Mouse (Mus musculus): ENCODE measurements at regions not wholly inside any gene's neighbourhood (a gene's known extent, or its start where the extent isn't known, plus 50 kb on each side); places are given as distances from the start of the nearest gene placed in this dataset.
"Not testable (repeated sequence)": the region's sequence is repeated elsewhere in the genome, so short reads cannot be mapped to it uniquely, and the experiment has no call there.

DNA sequence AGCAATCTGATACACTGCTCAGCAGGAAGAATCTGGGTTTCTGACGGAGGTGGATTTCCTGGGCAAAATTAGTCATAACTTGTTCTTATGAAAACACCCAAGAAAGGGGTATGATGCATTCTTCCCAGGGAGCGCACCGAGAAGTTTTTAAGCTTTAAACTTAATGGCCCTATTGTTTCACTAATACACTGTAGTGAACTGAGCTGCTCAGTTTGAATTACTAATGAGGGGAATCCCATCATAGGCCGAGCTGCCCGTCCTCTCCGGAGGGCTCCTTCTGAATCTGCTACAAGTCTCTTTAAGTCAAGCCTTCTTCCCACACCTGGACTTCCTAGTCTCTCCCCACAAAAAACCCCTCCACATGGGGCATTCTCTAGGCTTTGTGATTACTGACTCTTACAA is 91.2 kb downstream of the 1700129C05Rik start:
- H3K9ac ChIP-seq (ENCODE audit: low read depth, low read length): no peak overlapping the region
- 12% methylated on average over 6 of the region's 6 CpGs for WGBS
- H3K4me1 ChIP-seq (ENCODE audit: control insufficient read depth, insufficient read depth, low read length): no peaks in the 10 kb centered on the region
- no peak overlapping the region for H3K4me3 ChIP-seq (ENCODE audit: low read depth, low read length)
- DNase-seq (ENCODE audit: low spot score): peak; percentile 45
- ATAC-seq (ENCODE audit: low read depth): 0 out of 2 replicates have a peak, but pooled peaks have one; percentile 15
- 0 out of 2 replicates have a peak, but pooled peaks cover 3% of the 10 kb centered on the region for H3K9me3 ChIP-seq (ENCODE audit: control insufficient read depth, low read length)
- H3K36me3 ChIP-seq (ENCODE audit: control insufficient read depth, insufficient read depth, low read length): no peaks in the 10 kb centered on the region
- H3K27me3 ChIP-seq (replicated peaks; ENCODE audit: control insufficient read depth, insufficient read depth, low read length): no peaks in the 10 kb centered on the region
- H3K27ac ChIP-seq (replicated peaks; ENCODE audit: low read depth, low read length): peak overlapping the region; percentile 28; the same call in 1 of the 2 replicates
- H3K4me2 ChIP-seq (ENCODE audit: low read depth, low read length): no peak overlapping the region

DNA sequence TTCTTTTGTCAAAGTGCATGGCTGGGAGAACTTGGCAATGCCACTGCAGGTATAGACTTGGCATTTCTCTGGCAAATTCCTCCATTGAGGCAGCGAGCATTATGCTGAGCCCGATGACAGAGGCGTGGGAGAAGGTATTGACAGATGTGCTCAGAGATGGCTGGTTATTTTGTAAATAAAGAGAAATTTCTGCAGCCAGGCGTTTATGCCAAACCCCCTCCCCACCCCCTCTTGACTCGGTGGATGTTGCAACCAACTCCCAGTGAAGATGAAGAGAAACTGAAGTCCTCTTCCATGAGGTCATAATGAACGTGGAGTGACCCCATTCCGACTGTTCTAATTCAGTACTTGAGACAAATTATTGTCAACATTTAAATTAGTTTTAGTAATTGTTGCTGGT is 97.0 kb downstream of the 1700129C05Rik start:
- H3K4me1 ChIP-seq (ENCODE audit: control insufficient read depth, insufficient read depth, low read length): 0 out of 2 replicates have a peak, but pooled peaks cover 5% of the 10 kb centered on the region
- 0 out of 2 replicates have a peak, but pooled peaks cover 3% of the 10 kb centered on the region for H3K9me3 ChIP-seq (ENCODE audit: control insufficient read depth, low read length)
- H3K36me3 ChIP-seq (ENCODE audit: control insufficient read depth, insufficient read depth, low read length): no peaks in the 10 kb centered on the region
- H3K4me2 ChIP-seq (ENCODE audit: low read depth, low read length): no peak overlapping the region
- ATAC-seq (ENCODE audit: low read depth): no peak
- WGBS: 75% methylated on average over 7 of the region's 7 CpGs
- no peak for DNase-seq (ENCODE audit: low spot score)
- H3K27ac ChIP-seq (replicated peaks; ENCODE audit: low read depth, low read length): no peak overlapping the region
- H3K27me3 ChIP-seq (replicated peaks; ENCODE audit: control insufficient read depth, insufficient read depth, low read length): no peaks in the 10 kb centered on the region
- no peak overlapping the region for H3K9ac ChIP-seq (ENCODE audit: low read depth, low read length)
- H3K4me3 ChIP-seq (ENCODE audit: low read depth, low read length): no peak overlapping the region

DNA sequence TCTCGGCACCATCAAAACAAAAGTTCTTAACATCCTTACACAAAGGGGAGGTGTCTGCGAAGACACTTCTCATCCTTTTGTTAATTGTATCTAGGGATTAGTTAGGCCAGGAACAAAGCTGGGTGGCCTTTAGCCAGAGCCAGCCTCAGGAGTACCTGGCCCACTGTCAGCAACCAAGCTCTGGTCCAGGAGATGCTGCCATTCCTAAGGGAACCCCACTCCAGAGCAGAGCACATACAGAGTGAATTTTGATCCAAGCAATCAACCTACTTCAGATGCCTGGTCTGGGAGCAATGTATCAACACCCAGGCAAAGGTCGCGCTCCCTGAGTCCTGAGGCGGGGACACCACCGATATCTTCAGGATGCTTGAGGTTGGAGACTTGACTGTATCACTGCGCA is 97.5 kb downstream of the 1700129C05Rik start:
- Histone ChIP-seq H3K27me3 (replicated peaks; ENCODE audit: control insufficient read depth, insufficient read depth, low read length) (no peaks in the 10 kb centered on the region), H3K9ac (ENCODE audit: low read depth, low read length) (no peak overlapping the region), H3K4me2 (ENCODE audit: low read depth, low read length) (no peak overlapping the region), H3K4me1 (ENCODE audit: control insufficient read depth, insufficient read depth, low read length) (0 out of 2 replicates have a peak, but pooled peaks cover 5% of the 10 kb centered on the region), H3K27ac (replicated peaks; ENCODE audit: low read depth, low read length) (no peak overlapping the region), H3K4me3 (ENCODE audit: low read depth, low read length) (no peak overlapping the region), H3K9me3 (ENCODE audit: control insufficient read depth, low read length) (0 out of 2 replicates have a peak, but pooled peaks cover 3% of the 10 kb centered on the region), H3K36me3 (ENCODE audit: control insufficient read depth, insufficient read depth, low read length) (no peaks in the 10 kb centered on the region)
- DNase-seq (ENCODE audit: low spot score) (no peak), ATAC-seq (ENCODE audit: low read depth) (no peak)
- 73% methylated on average over 7 of the region's 7 CpGs for WGBS

DNA sequence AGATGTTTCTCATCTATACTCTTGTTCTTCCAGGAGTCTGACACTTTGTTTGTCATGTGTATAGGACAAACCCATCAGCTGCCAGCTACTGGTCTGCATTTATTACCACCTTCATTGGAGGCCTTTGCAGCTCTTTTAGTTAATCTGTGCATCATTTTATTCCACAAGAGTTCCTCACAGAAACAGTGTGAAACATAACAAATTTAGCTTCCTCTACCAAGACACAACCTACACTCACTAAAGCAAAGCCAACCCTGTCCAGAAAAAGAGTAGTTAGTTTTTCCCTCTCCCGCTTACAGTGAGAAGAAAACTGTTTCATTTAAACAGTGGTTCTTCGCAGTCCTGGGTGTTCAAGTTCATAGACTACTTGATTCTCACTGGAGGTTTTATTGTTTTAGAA is 100.5 kb downstream of the 1700129C05Rik start:
- WGBS: 92% methylated on average over 2 of the region's 2 CpGs
- DNase-seq (ENCODE audit: low spot score) (no peak), ATAC-seq (ENCODE audit: low read depth) (no peak)
- Histone ChIP-seq H3K27me3 (replicated peaks; ENCODE audit: control insufficient read depth, insufficient read depth, low read length) (no peaks in the 10 kb centered on the region), H3K9ac (ENCODE audit: low read depth, low read length) (no peak overlapping the region), H3K36me3 (ENCODE audit: control insufficient read depth, insufficient read depth, low read length) (no peaks in the 10 kb centered on the region), H3K4me1 (ENCODE audit: control insufficient read depth, insufficient read depth, low read length) (0 out of 2 replicates have a peak, but pooled peaks cover 5% of the 10 kb centered on the region), H3K4me2 (ENCODE audit: low read depth, low read length) (no peak overlapping the region), H3K27ac (replicated peaks; ENCODE audit: low read depth, low read length) (no peak overlapping the region), H3K9me3 (ENCODE audit: control insufficient read depth, low read length) (no peaks in the 10 kb centered on the region), H3K4me3 (ENCODE audit: low read depth, low read length) (no peak overlapping the region)

DNA sequence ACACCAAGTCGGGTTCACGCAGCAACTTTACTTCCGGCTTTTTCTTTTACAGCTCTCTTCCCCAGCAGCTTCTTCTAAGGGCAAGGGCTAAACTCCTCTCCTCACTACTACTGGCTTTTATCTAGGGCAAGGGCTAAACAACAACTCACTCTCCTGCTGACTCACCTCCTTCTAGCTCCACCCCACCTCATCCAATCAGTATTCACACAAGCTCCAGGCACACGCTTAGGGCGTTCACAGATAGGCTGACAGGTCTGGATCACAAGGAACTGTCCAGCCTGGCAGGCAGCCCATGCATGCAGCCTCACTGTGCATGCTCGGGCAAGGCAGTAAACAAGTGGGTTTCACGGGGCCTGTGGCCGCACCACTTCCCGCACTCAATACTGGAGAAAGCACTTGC is 116.9 kb downstream of the 1700129C05Rik start:
- not testable (repeated sequence) for H3K9ac ChIP-seq (ENCODE audit: low read depth, low read length); H3K4me2 ChIP-seq (ENCODE audit: low read depth, low read length); H3K9me3 ChIP-seq (ENCODE audit: control insufficient read depth, low read length); H3K36me3 ChIP-seq (ENCODE audit: control insufficient read depth, insufficient read depth, low read length); H3K27me3 ChIP-seq (replicated peaks; ENCODE audit: control insufficient read depth, insufficient read depth, low read length); H3K27ac ChIP-seq (replicated peaks; ENCODE audit: low read depth, low read length); H3K4me3 ChIP-seq (ENCODE audit: low read depth, low read length); DNase-seq (ENCODE audit: low spot score); H3K4me1 ChIP-seq (ENCODE audit: control insufficient read depth, insufficient read depth, low read length); ATAC-seq (ENCODE audit: low read depth)
- WGBS: 49% methylated on average over 9 of the region's 9 CpGs

DNA sequence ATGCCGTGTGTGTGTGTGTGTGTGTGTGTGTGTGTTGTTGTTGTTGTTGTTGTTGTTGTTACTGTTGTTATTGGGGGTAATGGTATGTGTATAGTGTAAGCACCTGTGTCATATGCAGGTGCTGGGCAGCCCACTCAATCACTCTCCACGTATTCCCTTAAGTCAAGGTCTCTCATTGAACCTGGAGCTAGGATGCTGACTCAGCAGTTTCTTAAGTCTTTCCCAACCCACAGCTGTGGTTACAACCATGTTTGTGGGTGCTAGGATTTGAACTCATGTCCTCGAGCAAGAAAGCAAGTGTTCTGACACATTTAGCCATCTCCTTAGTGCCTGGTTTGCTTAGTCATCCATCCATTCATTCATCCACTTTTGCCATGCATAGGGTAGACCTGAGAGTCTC is 133.2 kb downstream of the 1700129C05Rik start:
- no peak for ATAC-seq (ENCODE audit: low read depth)
- Histone ChIP-seq H3K4me1 (ENCODE audit: control insufficient read depth, insufficient read depth, low read length) (no peaks in the 10 kb centered on the region), H3K27ac (replicated peaks; ENCODE audit: low read depth, low read length) (no peak overlapping the region), H3K36me3 (ENCODE audit: control insufficient read depth, insufficient read depth, low read length) (no peaks in the 10 kb centered on the region), H3K9ac (ENCODE audit: low read depth, low read length) (no peak overlapping the region), H3K4me3 (ENCODE audit: low read depth, low read length) (no peak overlapping the region), H3K9me3 (ENCODE audit: control insufficient read depth, low read length) (no peaks in the 10 kb centered on the region), H3K27me3 (replicated peaks; ENCODE audit: control insufficient read depth, insufficient read depth, low read length) (no peaks in the 10 kb centered on the region), H3K4me2 (ENCODE audit: low read depth, low read length) (no peak overlapping the region)
- WGBS: 75% methylated on average over 3 of the region's 3 CpGs
- no peak for DNase-seq (ENCODE audit: low spot score)

DNA sequence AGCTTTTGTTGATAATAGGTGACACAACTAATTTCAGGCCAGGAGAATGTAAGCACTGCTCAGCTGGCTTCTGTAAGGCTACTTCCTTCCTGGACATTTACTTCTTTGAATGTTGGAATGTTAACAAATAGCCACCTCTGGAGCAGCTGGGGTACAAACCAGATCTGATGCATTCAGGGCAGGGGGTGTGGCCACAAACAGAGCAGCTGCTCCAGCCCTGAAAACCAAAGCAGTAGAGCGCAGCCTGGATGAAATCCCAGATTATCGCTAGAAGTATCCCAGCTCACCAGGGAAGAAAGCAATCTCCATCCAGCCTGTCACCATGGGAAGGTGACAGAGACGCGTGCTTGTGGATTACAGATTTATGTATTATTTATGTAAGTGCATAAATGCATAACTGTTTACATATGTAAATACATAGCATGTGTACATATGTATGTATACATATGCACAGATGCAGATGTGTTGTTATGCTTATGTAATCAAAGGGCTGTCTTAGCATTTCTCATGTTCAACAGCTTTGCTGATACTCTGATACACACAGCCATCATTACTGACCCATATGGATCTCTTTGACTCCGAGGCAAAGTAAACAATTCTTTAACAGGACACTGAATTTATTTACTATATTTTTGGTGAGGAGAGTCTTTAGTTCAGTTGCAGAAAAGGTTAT is 143.5 kb downstream of the 1700129C05Rik start:
- Histone ChIP-seq H3K27ac (replicated peaks; ENCODE audit: low read depth, low read length) (no peak overlapping the region), H3K9ac (ENCODE audit: low read depth, low read length) (no peak overlapping the region), H3K4me1 (ENCODE audit: control insufficient read depth, insufficient read depth, low read length) (no peaks in the 10 kb centered on the region), H3K9me3 (ENCODE audit: control insufficient read depth, low read length) (no peaks in the 10 kb centered on the region), H3K4me2 (ENCODE audit: low read depth, low read length) (no peak overlapping the region), H3K27me3 (replicated peaks; ENCODE audit: control insufficient read depth, insufficient read depth, low read length) (no peaks in the 10 kb centered on the region), H3K4me3 (ENCODE audit: low read depth, low read length) (no peak overlapping the region), H3K36me3 (ENCODE audit: control insufficient read depth, insufficient read depth, low read length) (no peaks in the 10 kb centered on the region)
- no peak for ATAC-seq (ENCODE audit: low read depth)
- peak; percentile 55 for DNase-seq (ENCODE audit: low spot score)
- 60% methylated on average over 5 of the region's 5 CpGs for WGBS

DNA sequence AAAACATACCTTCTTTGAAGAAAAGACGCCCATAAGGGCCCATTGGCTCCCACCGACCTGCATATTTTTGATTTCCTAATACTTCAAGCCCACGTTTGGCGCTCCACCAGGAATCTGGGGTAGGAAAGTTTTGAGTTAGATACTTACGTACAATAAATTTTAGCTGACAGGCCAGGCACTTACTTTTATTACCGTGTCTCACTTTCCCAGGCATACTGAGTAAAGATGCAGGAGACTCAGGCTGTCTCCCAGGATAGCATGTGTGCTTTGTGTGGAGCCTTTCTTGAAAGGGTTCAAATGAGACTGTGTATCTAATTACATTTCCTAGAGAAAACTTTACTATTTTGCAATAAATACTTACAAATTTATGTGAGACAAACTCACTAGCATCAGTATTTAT is 147.7 kb downstream of the 1700129C05Rik start:
- no peak for ATAC-seq (ENCODE audit: low read depth)
- H3K36me3 ChIP-seq (ENCODE audit: control insufficient read depth, insufficient read depth, low read length): no peaks in the 10 kb centered on the region
- H3K4me1 ChIP-seq (ENCODE audit: control insufficient read depth, insufficient read depth, low read length): no peaks in the 10 kb centered on the region
- no peak overlapping the region for H3K4me3 ChIP-seq (ENCODE audit: low read depth, low read length)
- 65% methylated on average over 6 of the region's 6 CpGs for WGBS
- H3K9ac ChIP-seq (ENCODE audit: low read depth, low read length): no peak overlapping the region
- DNase-seq (ENCODE audit: low spot score): peak; percentile 32
- no peak overlapping the region for H3K4me2 ChIP-seq (ENCODE audit: low read depth, low read length)
- H3K27ac ChIP-seq (replicated peaks; ENCODE audit: low read depth, low read length): no peak overlapping the region
- no peaks in the 10 kb centered on the region for H3K27me3 ChIP-seq (replicated peaks; ENCODE audit: control insufficient read depth, insufficient read depth, low read length)
- no peaks in the 10 kb centered on the region for H3K9me3 ChIP-seq (ENCODE audit: control insufficient read depth, low read length)

DNA sequence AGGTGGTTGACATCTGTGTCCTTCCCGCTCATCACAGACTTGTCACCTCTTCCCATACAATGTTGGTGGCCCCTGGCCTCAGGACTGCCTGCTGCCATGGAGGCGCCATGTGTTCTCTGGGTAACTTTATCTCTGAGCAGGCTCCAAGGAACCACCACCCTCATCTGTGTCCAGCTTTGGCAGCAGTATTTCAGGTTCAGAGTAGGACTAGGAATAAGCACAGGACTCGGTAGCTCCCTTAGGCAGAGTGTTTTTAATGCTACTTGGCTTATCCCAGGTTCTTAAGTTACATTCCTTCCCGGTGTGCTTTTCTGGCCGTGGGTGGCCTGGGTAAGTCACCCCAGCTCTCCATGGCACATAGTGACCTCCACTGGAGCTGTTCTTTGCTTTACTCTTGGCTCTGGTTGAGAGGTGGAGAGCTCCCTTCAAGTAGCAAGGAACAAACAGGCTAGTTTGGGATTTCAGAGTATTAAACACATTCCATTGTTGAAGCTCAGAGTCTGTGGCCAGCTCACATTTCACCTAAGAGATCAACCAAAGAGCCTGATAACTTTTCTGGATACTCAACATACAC is 153.0 kb downstream of the 1700129C05Rik start:
- 49% methylated on average over 5 of the region's 5 CpGs for WGBS
- peak; percentile 44; the same call in 1 of the 2 replicates for ATAC-seq (ENCODE audit: low read depth)
- H3K27ac ChIP-seq (replicated peaks; ENCODE audit: low read depth, low read length): no peak overlapping the region

More for the DNA sequence above, 153.0 kb downstream of the 1700129C05Rik start:
- Histone ChIP-seq H3K36me3 (ENCODE audit: control insufficient read depth, insufficient read depth, low read length) (no peaks in the 10 kb centered on the region), H3K27me3 (replicated peaks; ENCODE audit: control insufficient read depth, insufficient read depth, low read length) (no peaks in the 10 kb centered on the region), H3K9ac (ENCODE audit: low read depth, low read length) (no peak overlapping the region), H3K4me1 (ENCODE audit: control insufficient read depth, insufficient read depth, low read length) (no peaks in the 10 kb centered on the region), H3K4me2 (ENCODE audit: low read depth, low read length) (no peak overlapping the region), H3K4me3 (ENCODE audit: low read depth, low read length) (no peak overlapping the region), H3K9me3 (ENCODE audit: control insufficient read depth, low read length) (no peaks in the 10 kb centered on the region)
- peak; percentile 31 for DNase-seq (ENCODE audit: low spot score)

All from embryonic facial prominence, embryonic 14.5 days (tissue).